Mouse (Mus musculus) ES-Bruce4 (cell line): ENCODE measurements around the gene Gm1673. TPM values are rescaled to one million over a fixed set of nuclear protein-coding genes. Genes with fewer than 3 reads are reported as not detected.

Source experiments
- H3K27ac ChIP-seq: 2 replicates; pipeline ENCODE4 v1.5.1; 2012; ENCODE audit warnings: low read length, inconsistent platforms; ENCODE audit not compliant: insufficient read depth
- H3K27me3 ChIP-seq: 2 replicates; pipeline ENCODE4 v1.6.1; 2012; ENCODE audit warnings: mild to moderate bottlenecking, low read length, inconsistent platforms; ENCODE audit not compliant: control insufficient read depth, poor library complexity, insufficient read depth, severe bottlenecking
- H3K36me3 ChIP-seq: 2 replicates; pipeline ENCODE4 v1.6.1; 2012; ENCODE audit warnings: inconsistent platforms, mild to moderate bottlenecking, low read length, moderate library complexity; ENCODE audit not compliant: control insufficient read depth, poor library complexity, insufficient read depth, severe bottlenecking
- H3K4me1 ChIP-seq: one replicate; pipeline ENCODE4 v1.8.1; 2011; ENCODE audit warnings: low read length; ENCODE audit not compliant: control insufficient read depth, insufficient read depth
- H3K4me3 ChIP-seq: 2 replicates; pipeline ENCODE4 v1.5.1; 2011; ENCODE audit warnings: low read depth, mild to moderate bottlenecking, low read length
- H3K9ac ChIP-seq: 2 replicates; pipeline ENCODE4 v1.6.1; 2012; ENCODE audit warnings: low read depth, mild to moderate bottlenecking, inconsistent platforms; ENCODE audit not compliant: poor library complexity, severe bottlenecking
- H3K9me3 ChIP-seq: replicated peaks from 2 replicates; pipeline ENCODE4 v1.6.1; 2012; ENCODE audit warnings: mild to moderate bottlenecking, low read length, inconsistent platforms; ENCODE audit not compliant: control insufficient read depth, poor library complexity, insufficient read depth, severe bottlenecking
- CTCF ChIP-seq: IDR thresholded peaks from one replicate; pipeline ENCODE4 v1.8.1; 2011; ENCODE audit warnings: low read depth, low read length
- EP300 ChIP-seq: IDR thresholded peaks from 2 replicates; pipeline ENCODE4 v1.6.1; 2011; ENCODE audit warnings: low read depth, low read length; ENCODE audit not compliant: insufficient read depth
- POLR2A ChIP-seq: IDR thresholded peaks from one replicate; pipeline ENCODE4 v1.8.1; 2011; ENCODE audit warnings: low read length; ENCODE audit not compliant: insufficient read depth
- polyA plus RNA-seq: library from polyadenylated mRNA; stranded (reverse); fragments of >200 nt; gene quantifications from 2 replicates; pipeline ENCODE4 v1.2.4, GENCODE M21; 2011; ENCODE audit warnings: low read depth; ENCODE audit not compliant: missing spikeins, insufficient read depth, insufficient read length

The Gm1673 gene
- polyA plus RNA-seq, 1 experiment: 1.9 TPM

DNA sequence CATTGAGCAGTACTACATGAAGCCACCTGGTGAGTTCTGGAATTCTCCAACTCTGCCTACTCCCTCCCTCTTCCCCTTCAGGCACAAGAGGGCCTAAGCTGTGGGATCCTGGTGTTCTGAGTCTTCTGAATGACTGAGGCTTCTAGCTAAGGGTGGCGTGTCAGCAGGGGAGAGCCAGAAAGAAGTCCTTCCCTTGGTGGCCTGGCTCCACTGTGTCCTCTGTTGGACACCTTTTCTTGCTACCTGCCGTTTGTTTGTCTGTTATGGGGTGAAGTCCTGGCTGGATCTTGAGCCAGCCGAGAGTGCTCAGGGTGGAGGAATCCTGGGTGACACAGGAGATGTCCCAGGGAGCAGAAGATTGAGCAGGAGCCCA is 15.3 kb downstream of the Gm1673 start:
- TF ChIP-seq EP300 (no peak), CTCF (no peak), POLR2A (no peak)
- no peaks in the 10 kb centered on the region for H3K9me3 ChIP-seq
- H3K4me3 ChIP-seq: no peak overlapping the region

GRCm38 (mm10) chr5:33999466-34000090 is 16.3 kb downstream of the Gm1673 start:
- Histone ChIP-seq H3K4me3 (no peak overlapping the region), H3K27me3 (peaks cover 11% of the 10 kb centered on the region; the same call in 1 of the 2 replicates), H3K9me3 (no peaks in the 10 kb centered on the region), H3K9ac (no peak overlapping the region), H3K36me3 (no peaks in the 10 kb centered on the region), H3K4me1 (peaks cover 2% of the 10 kb centered on the region), H3K27ac (no peak overlapping the region)
- TF ChIP-seq POLR2A (no peak), EP300 (no peak), CTCF (no peak)

More for the DNA sequence above, 15.3 kb downstream of the Gm1673 start:
- H3K27me3 ChIP-seq: peaks cover 11% of the 10 kb centered on the region; the same call in 1 of the 2 replicates
- no peak overlapping the region for H3K9ac ChIP-seq
- H3K4me1 ChIP-seq: peaks cover 2% of the 10 kb centered on the region
- no peak overlapping the region for H3K27ac ChIP-seq
- H3K36me3 ChIP-seq: no peaks in the 10 kb centered on the region

- Histone ChIP-seq H3K27ac (no peak overlapping the region), H3K4me3 (no peak overlapping the region), H3K27me3 (peaks cover 11% of the 10 kb centered on the region; the same call in 1 of the 2 replicates), H3K9ac (no peak overlapping the region), H3K36me3 (no peaks in the 10 kb centered on the region), H3K4me1 (peaks cover 2% of the 10 kb centered on the region), H3K9me3 (no peaks in the 10 kb centered on the region)
- no peak for TF ChIP-seq CTCF
- TF ChIP-seq POLR2A: no peak
- TF ChIP-seq EP300: no peak
Observed at GRCm38 (mm10) chr5:34000809-34001208, 17.6 kb downstream of the Gm1673 start.

DNA sequence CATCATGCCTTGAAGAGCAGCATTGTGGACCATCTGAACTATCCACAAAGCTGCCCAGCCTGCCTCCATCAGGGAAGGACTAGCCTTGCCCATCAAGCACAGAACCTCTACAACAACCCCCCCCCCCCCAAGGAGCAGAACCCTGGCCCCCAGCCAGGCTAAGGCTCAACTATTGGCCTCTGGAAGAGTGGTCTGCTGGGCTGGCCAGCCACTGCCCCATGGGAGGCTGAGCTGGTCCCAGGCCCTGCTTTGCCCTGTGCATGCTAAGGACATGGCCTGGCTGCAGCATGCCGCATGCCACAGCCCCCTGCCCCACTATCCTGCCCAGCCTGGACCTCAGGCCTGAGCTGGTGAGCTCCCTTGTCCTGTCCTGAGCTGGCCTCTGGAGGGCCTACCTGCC is 18.2 kb downstream of the Gm1673 start:
- Histone ChIP-seq H3K9ac (no peak overlapping the region), H3K9me3 (no peaks in the 10 kb centered on the region), H3K27me3 (peaks cover 11% of the 10 kb centered on the region; the same call in 1 of the 2 replicates), H3K4me3 (no peak overlapping the region), H3K36me3 (no peaks in the 10 kb centered on the region), H3K4me1 (peaks cover 2% of the 10 kb centered on the region), H3K27ac (no peak overlapping the region)
- TF ChIP-seq EP300: no peak
- no peak for TF ChIP-seq POLR2A
- no peak for TF ChIP-seq CTCF

DNA sequence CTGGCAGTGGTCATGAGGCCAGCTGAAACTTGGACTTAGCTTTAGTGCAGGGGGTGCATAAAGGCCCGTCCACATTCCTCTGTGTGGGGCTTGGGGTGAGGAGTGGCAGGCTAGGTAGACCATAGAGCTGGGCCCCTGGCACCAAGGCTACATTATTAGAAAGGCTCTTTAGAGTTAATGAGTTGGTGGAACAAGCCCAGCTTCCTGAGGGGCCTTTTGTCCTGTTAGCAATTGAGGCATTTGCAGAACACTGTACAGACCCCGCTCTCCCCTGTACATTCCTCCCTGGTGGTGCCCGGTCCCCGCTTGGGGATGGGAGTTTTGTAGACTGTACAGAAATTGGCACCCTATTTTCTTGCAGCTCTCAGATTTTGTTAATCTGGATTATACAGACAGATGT is 19.4 kb downstream of the Gm1673 start:
- Histone ChIP-seq H3K9me3 (no peaks in the 10 kb centered on the region), H3K27ac (no peak overlapping the region), H3K27me3 (0 out of 2 replicates have a peak, but pooled peaks cover 2% of the 10 kb centered on the region), H3K36me3 (no peaks in the 10 kb centered on the region), H3K4me3 (no peak overlapping the region), H3K9ac (no peak overlapping the region), H3K4me1 (peaks cover under 1% of the 10 kb centered on the region)
- TF ChIP-seq EP300 (no peak), CTCF (no peak), POLR2A (no peak)

DNA sequence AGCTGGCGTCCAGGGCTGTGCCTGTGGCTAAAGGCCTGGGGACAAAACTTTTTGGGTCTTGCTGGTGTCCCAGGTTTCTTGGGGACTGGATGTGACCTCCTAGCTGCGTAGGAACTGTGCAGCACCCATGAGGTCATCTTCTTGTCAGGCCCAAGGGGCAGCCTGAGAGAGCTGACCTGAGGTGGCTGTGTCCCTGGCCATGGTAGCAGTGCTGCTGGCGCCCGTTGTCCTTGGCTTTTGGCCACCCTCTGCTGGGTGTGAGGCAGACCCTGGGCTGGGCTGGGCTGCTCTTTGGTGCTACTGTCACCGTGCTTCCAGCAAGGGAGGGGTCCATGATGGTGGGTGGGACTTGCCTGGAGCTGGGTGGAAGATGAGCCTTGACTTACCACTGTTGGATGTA is 21.4 kb downstream of the Gm1673 start:
- no peaks in the 10 kb centered on the region for H3K36me3 ChIP-seq
- H3K27ac ChIP-seq: no peak overlapping the region

More for the DNA sequence above, 21.4 kb downstream of the Gm1673 start:
- TF ChIP-seq EP300: no peak
- no peak for TF ChIP-seq POLR2A
- no peak for TF ChIP-seq CTCF
- Histone ChIP-seq H3K9ac (no peak overlapping the region), H3K27me3 (no peaks in the 10 kb centered on the region), H3K4me3 (no peak overlapping the region), H3K9me3 (no peaks in the 10 kb centered on the region), H3K4me1 (no peaks in the 10 kb centered on the region)
